Comparison of ENCODE assay signal across 10 mouse cellular contexts in the genomic region with DNA sequence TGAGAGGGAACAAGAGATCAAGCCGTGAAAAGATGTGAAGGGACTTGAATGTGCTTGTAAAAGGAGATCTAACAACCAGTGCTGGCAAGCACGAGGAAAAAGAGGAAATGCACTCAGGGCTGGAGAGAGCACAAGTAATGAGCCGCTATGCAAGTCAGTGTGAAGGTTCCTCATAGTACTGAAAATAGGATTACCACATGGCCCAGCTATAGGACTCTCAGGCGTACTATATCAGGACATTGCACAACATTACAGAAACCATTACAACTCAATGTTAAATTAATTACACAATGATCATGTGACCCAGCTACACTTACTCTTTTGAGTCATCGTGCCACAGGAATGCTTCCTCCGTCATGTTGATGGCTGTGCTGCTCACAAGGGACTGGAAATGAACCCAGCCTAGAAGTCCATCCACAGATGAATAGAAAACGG.
DNase-seq lines count a peak whose midpoint lies in the region; ATAC-seq and TF ChIP-seq lines count a peak whose summit lies in the region.
"Had no signal": no experiment of that assay in that cellular context is flagged by ENCODE, and none has a peak within 500 bp of the region (broad histone marks: within the 10 kb centered on the region; RNA-seq: fewer than 3 reads in every experiment).

No protein-coding gene starts in this region.

- no peak for TF ChIP-seq CTCF in kidney, adult 2 months (conservative IDR thresholded peaks at IDR 0.05; ENCODE audit: insufficient read depth, insufficient read length, low read depth, low read length)
- TF ChIP-seq CTCF in MEL (IDR thresholded peaks at IDR 0.05 in 2 of 3, conservative IDR thresholded peaks at IDR 0.05 in 1 of 3; ENCODE audit: control insufficient read depth in 1 of 3, insufficient read depth in 1 of 3, low read depth in 2 of 3, low read length in 3 of 3, poor library complexity in 1 of 3, severe bottlenecking in 1 of 3): no peak
- TF ChIP-seq CTCF in embryonic fibroblast, embryonic 13.5 days (IDR thresholded peaks at IDR 0.05; ENCODE audit: borderline replicate concordance, insufficient read depth, low read length): no peak

- ATAC-seq in megakaryocyte-erythroid progenitor cell, adult 5-6 weeks (replicated peaks; ENCODE audit: low FRiP score, low TSS enrichment, poor library complexity, severe bottlenecking): no peak

- peak in 1 of 2 experiments; percentile 35; a peak in 2 of 4 replicates for TF ChIP-seq EP300 in MEL (IDR thresholded peaks at IDR 0.05; ENCODE audit: low read depth in 1 of 2, low read length in 2 of 2)

- TF ChIP-seq RAD21 in MEL (IDR thresholded peaks at IDR 0.05; ENCODE audit: low read depth, low read length): no peak

- H3K27ac ChIP-seq in kidney, adult 2 months (ENCODE audit: insufficient read depth, low read depth, low read length): no peak overlapping the region
- no peak overlapping the region for H3K27ac ChIP-seq in MEL (ENCODE audit: control insufficient read depth, low read depth, low read length)
- H3K27ac ChIP-seq in embryonic fibroblast, embryonic 13.5 days (ENCODE audit: insufficient read depth, low read length): peak overlapping the region; percentile 88
- peak overlapping the region; percentile 89 for H3K27ac ChIP-seq in macrophage
- H3K27ac ChIP-seq: hindbrain, embryonic 15.5 days had no signal

- H3K27me3 ChIP-seq in kidney, adult 2 months (replicated peaks; ENCODE audit: control insufficient read depth, insufficient read depth, low read length): no peaks in the 10 kb centered on the region
- no peaks in the 10 kb centered on the region for H3K27me3 ChIP-seq in MEL (ENCODE audit: control insufficient read depth in 1 of 2, insufficient read depth in 2 of 2, low read length in 2 of 2)
- H3K27me3 ChIP-seq: hindbrain, embryonic 15.5 days had no signal

- TF ChIP-seq POLR2A in kidney, adult 2 months (IDR thresholded peaks at IDR 0.05; ENCODE audit: low read depth, low read length): no peak
- TF ChIP-seq POLR2A in MEL (IDR thresholded peaks at IDR 0.05; ENCODE audit: control insufficient read depth in 1 of 2, insufficient read depth in 1 of 2, low read depth in 1 of 2, low read length in 2 of 2, poor library complexity in 1 of 2): no peak
- TF ChIP-seq POLR2A in embryonic fibroblast, embryonic 13.5 days (IDR thresholded peaks at IDR 0.05; ENCODE audit: low read depth, low read length): no peak

- H3K36me3 ChIP-seq in kidney, adult 2 months (ENCODE audit: control insufficient read depth, insufficient read depth, low read length): no peaks in the 10 kb centered on the region
- H3K36me3 ChIP-seq in MEL (ENCODE audit: control insufficient read depth in 1 of 2, insufficient read depth in 2 of 2, low read length in 2 of 2): no peaks in the 10 kb centered on the region
- H3K36me3 ChIP-seq in macrophage (ENCODE audit: inconsistent target): no peaks in the 10 kb centered on the region
- H3K36me3 ChIP-seq: hindbrain, embryonic 15.5 days had no signal

- H3K79me2 ChIP-seq in MEL (ENCODE audit: control insufficient read depth, insufficient read depth, low read length, poor library complexity) (no peaks in the 10 kb centered on the region), macrophage (ENCODE audit: inconsistent target) (no peaks in the 10 kb centered on the region)

- DNase-seq in kidney, adult 2 months: peak; percentile 20
- no peak for DNase-seq in kidney, adult 11 months
- peak; percentile 82 for DNase-seq in MEL (ENCODE audit: low read depth, low spot score)
- no peak for DNase-seq in embryo, embryonic 9.5 days (ENCODE audit: extremely low spot score)
- no peak for DNase-seq in testis, postnatal 10 days (ENCODE audit: low spot score)
- DNase-seq: cerebellum, postnatal 10 days had no signal

- WGBS in kidney, adult 2 months: 71% methylated on average over 7 of the region's 7 CpGs
- 7% methylated on average over 7 of the region's 7 CpGs for WGBS in macrophage (ENCODE audit: missing documents)

- no peak overlapping the region for H3K4me3 ChIP-seq in kidney, adult 2 months (ENCODE audit: insufficient read depth, low read depth, low read length)
- H3K4me3 ChIP-seq in MEL (ENCODE audit: control insufficient read depth in 1 of 2, insufficient read depth in 1 of 2, low read depth in 2 of 2, low read length in 2 of 2): no peak overlapping the region
- no peak overlapping the region for H3K4me3 ChIP-seq in embryonic fibroblast, embryonic 13.5 days (ENCODE audit: insufficient read depth, low read length)
- no peak overlapping the region for H3K4me3 ChIP-seq in macrophage (ENCODE audit: inconsistent target)
- H3K4me3 ChIP-seq: hindbrain, embryonic 15.5 days had no signal

- no peaks in the 10 kb centered on the region for H3K4me1 ChIP-seq in kidney, adult 2 months (ENCODE audit: control insufficient read depth, insufficient read depth, low read length)
- peaks cover 0 to 7% of the 10 kb centered on the region in 2 experiments; a peak in 1 of 4 replicates for H3K4me1 ChIP-seq in MEL (ENCODE audit: control insufficient read depth in 1 of 2, insufficient read depth in 2 of 2, low read length in 2 of 2)
- peaks cover 10% of the 10 kb centered on the region for H3K4me1 ChIP-seq in embryonic fibroblast, embryonic 13.5 days (ENCODE audit: control insufficient read depth, insufficient read depth, low read length)

- H3K9ac ChIP-seq in MEL (ENCODE audit: control insufficient read depth, low read depth, low read length, poor library complexity, severe bottlenecking): no peak overlapping the region
- H3K9ac ChIP-seq: hindbrain, embryonic 15.5 days had no signal

- H3K9me3 ChIP-seq in MEL (replicated peaks; ENCODE audit: insufficient read depth, low read length): no peaks in the 10 kb centered on the region
- H3K9me3 ChIP-seq: hindbrain, embryonic 15.5 days had no signal

TF ChIP-seq in MEL, 35 proteins besides CTCF, POLR2A, EP300 and RAD21:
- TF ChIP-seq SIN3A (IDR thresholded peaks at IDR 0.05; ENCODE audit: low read length) (no peak), USF1 (IDR thresholded peaks at IDR 0.05; ENCODE audit: low read depth, low read length) (0 out of 2 replicates have a peak, but pooled peaks have one; percentile 31), MYC (IDR thresholded peaks at IDR 0.05; ENCODE audit: low read depth, low read length) (peak; percentile 96), MAX (IDR thresholded peaks at IDR 0.05; ENCODE audit: low read length) (peak; percentile 92), RCOR1 (IDR thresholded peaks at IDR 0.05; ENCODE audit: low read depth, low read length) (no peak), GABPA (IDR thresholded peaks at IDR 0.05; ENCODE audit: low read depth, low read length) (no peak)

Comparison
In these comparisons a context has a peak if more than half of its experiments do, and no peak if none do; other contexts are left out.
1. DNase-seq: peak in kidney, adult 2 months (single experiment) and MEL (single experiment); none in kidney, adult 11 months (single experiment), embryo, embryonic 9.5 days (single experiment) and testis, postnatal 10 days (single experiment).
2. H3K27ac ChIP-seq: peak in embryonic fibroblast, embryonic 13.5 days (single experiment) and macrophage (single experiment); none in kidney, adult 2 months (single experiment) and MEL (single experiment).